Mouse (Mus musculus): ENCODE results near the gene Cryba4. TPM values are rescaled to one million over a fixed set of nuclear protein-coding genes. Genes with fewer than 3 reads are reported as not detected.

The Cryba4 gene
- total RNA-seq, 2 experiments from 2014 or later, result 0.59 to 0.95 TPM

DNA sequence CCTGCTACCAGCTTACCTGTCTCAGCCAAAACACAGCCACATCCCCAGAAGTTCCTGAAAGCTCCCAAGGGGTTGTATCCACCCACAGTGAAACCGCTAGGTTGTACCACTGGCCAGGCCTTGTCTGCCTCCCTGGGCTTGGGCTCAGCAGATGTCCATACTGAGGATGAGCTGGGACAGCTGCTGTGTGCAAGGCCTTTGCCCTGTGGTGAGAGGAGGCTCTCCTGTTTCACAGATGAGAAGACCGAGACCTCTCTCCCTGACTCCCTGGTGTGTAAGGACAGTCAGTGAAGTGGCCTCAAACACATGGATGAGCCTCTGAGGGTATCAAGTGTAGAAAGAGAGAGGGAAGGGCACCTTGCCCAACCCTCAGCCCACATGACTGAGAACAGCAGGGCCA lies 35.3 kb upstream of the Cryba4 start:
- intact Hi-C loops (cut with DNase I), result no loop called here

GRCm38 (mm10) chr5:112286984-112287641 lies 34.8 kb upstream of the Cryba4 start:
- no peak for DNase-seq (ENCODE audit: low spot score in 2 of 2)
- intact Hi-C loops (cut with DNase I), result no loop called here

More for the DNA sequence above, 35.3 kb upstream of the Cryba4 start:
- DNase-seq (ENCODE audit: low spot score in 2 of 2), result no peak

DNA sequence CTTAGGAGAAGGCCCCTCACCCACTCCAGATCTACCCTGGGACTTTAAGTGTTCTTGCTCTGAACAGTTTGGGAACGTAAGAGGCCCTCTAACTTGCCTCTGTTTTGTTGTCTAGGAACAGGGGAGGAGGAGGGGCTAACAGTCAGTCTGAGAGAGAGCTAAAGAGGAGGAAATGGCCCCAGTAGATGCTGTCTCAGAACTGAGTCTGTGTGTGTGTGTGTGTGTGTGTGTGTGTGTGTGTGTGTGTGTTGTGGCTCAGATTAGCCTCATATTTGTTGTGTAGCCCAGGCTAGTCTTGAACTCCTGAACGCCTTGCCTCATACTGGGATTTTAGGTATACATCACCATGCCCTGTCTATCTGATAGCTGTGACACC lies 34.3 kb upstream of the Cryba4 start:
- intact Hi-C loops (cut with DNase I), result no loop called here
- no peak for DNase-seq (ENCODE audit: low spot score in 2 of 2)

GRCm38 (mm10) chr5:112285548-112286085 lies 33.3 kb upstream of the Cryba4 start:
- no peak for DNase-seq (ENCODE audit: low spot score in 2 of 2)
- intact Hi-C loops (cut with DNase I), result no loop called here

GRCm38 (mm10) chr5:112284203-112284582 lies 31.9 kb upstream of the Cryba4 start:
- no peak for DNase-seq (ENCODE audit: low spot score in 2 of 2)
- intact Hi-C loops (cut with DNase I), result no loop called here

DNA sequence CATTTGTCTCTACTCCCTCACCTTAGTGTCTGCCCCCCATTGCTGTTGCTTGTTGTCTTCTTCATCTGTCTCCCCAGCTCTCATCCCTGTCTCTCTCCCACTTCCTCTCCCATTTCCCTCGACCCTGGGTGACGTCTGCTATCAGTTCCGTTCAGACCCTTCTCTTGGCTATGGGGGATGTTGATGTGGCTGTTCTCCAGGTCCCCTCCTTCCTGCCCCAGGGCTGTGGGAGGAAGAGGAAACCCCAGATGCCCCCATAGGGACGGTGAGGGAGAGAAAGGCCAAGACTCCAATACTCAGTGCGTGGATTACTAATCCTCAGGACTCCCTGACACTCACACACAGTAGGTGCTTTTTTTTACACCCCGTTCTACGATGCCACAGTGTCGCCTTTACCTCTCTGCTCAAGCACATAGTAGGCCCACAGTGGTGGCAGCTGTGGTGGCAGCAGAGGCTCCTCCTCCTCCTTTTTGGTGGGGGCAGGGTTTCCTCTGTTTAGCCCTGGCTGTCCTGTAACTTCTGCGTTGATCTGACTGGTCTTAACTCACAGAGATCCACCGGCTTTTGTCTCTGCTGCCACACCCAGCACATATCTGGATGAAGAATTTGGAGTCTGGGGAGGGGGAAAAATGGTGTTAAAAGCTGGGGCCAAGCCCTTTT lies 31.4 kb upstream of the Cryba4 start:
- DNase-seq (ENCODE audit: low spot score in 2 of 2), result no peak
- intact Hi-C loops (cut with DNase I), result no loop called here

GRCm38 (mm10) chr5:112282780-112283482 lies 30.6 kb upstream of the Cryba4 start:
- intact Hi-C loops (cut with DNase I), result no loop called here
- DNase-seq (ENCODE audit: low spot score in 2 of 2), result no peak

- DNase-seq (ENCODE audit: low spot score in 2 of 2), result no peak
- intact Hi-C loops (cut with DNase I), result no loop called here
Measured at GRCm38 (mm10) chr5:112282123-112282779, 29.9 kb upstream of the Cryba4 start.

DNA sequence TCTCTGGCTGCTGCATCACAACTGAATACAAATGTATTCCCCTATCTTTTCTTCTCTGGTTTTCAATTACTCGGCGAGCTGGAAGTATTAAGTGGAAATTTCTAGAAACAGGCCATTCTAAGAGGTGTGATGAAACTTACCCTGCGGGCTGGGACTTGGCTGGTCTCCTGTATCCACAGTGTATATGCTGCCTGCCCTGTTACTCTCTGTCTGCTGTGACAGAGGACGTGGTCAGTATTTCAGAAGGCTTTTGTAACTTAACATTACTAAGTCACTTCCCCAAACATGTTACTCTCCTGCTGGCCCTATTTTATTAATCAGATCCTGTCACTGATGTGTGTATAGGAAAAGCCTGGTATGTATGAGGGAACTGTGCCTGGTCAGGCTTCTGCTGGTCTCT lies 29.4 kb upstream of the Cryba4 start:
- intact Hi-C loops (cut with DNase I), result loop anchor here (2.0 kb wide), 1 partner anchor 41 kb away; no protein-coding TSS in a partner anchor
- DNase-seq (ENCODE audit: low spot score in 2 of 2), result no peak

- no peak for DNase-seq (ENCODE audit: low spot score in 2 of 2)
- intact Hi-C loops (cut with DNase I), result loop anchor here (2.0 kb wide), 1 partner anchor 40 kb away; no protein-coding TSS in a partner anchor
Measured at GRCm38 (mm10) chr5:112280863-112281660, 28.7 kb upstream of the Cryba4 start.

GRCm38 (mm10) chr5:112280151-112280550 lies 27.8 kb upstream of the Cryba4 start:
- intact Hi-C loops (cut with DNase I), result loop anchor here (2.0 kb wide), 1 partner anchor 39 kb away; no protein-coding TSS in a partner anchor
- no peak for DNase-seq (ENCODE audit: low spot score in 2 of 2)

DNA sequence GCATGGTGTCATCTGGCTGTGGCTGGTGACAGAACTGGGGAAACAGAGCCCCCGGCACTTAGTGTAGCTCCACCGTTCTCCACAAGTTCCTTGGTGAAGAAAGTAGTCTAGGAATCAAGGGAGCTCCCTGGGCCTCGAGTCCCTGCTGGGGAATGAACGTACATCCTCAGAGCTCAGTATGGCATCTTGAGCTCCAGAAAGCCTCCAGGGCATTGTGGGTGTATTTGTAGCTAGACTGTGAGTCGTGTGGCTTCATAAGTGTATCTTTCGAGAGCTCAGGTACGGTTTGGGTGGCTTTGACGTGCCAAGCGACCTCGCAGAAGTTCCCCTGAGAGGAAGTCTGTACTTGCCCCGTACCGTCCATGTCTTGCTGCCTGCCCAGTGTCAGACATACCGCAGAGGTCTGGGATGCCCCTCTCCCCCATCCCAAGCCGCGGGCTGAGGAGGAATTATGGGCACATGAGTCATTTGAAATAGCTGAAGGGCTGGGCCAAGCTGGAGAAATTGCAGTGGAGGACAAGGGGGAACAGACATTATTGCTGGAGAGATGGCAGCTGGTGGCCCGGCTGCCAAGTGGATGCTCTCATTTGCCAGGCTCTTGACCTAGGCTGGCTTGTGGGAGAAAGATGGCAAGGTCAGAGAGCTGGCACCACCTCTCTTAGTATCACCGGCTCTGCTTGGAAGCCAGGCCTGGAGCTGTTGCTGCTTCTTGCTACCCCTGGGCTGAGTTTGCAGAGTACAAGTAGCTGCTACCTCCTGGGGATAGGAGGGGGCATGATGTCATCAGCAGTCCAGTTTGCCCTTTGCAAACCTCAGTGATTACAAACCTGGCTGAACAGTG lies 27.1 kb upstream of the Cryba4 start:
- intact Hi-C loops (cut with DNase I), result loop anchor here (2.0 to 5.0 kb wide), 3 partner anchors 39 to 52 kb away; no protein-coding TSS in a partner anchor

DNA sequence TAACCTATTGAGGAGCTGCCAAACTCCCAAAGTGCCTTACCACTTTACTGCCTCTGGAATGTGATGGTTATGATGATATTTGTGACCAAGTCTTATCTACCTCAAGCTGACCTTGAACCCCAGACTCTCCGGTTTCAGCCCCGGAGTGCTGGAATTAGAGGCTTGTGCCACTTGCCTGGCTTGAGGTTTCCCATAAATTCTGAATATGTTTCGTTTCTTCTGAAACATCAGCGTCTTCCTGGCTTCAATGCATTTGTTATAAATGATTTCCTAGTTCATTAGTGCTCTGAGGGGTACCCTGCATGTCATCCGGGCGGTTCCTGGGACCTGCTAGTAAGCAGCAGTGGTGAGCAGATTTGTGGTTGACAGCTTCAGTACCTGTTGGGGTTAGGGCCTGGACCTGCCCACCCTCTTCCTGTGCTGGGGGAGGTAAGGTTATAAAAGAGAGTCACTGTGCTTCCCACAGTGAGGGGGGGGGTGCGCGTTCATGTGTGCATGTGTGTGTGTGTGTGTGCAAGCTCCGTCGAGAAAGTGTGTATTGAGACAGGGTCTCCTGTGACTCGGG lies 25.7 kb upstream of the Cryba4 start:
- no peak for DNase-seq (ENCODE audit: low spot score in 2 of 2)
- intact Hi-C loops (cut with DNase I), result loop anchor here (5.0 kb wide), 2 partner anchors 44 to 51 kb away; no protein-coding TSS in a partner anchor

More for the DNA sequence above, 27.1 kb upstream of the Cryba4 start:
- DNase-seq (ENCODE audit: low spot score in 2 of 2), result no peak

DNA sequence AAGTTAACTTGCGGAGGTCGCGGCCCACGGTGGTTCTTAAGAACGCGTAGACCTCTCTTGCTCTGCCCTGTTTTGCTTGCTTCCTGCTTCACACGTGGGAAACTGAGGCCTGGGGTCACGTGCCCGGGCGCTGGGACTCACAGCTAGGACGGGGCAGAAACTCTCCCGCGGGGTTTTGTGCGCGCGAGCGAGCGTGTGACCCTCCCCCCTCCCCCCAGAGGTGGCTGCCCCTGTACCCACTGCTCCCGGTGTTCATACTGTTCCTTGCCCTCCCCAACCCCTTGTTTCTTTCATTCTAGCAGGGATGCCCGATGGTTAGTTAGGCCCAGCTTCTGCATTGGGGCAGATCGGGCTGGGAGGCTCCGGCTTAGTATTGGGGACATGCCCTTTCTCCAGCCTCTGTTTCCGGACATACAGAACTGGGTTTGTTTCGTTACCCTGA lies 24.6 kb upstream of the Cryba4 start:
- intact Hi-C loops (cut with DNase I), result loop anchor here (5.0 kb wide), 2 partner anchors 45 to 50 kb away; no protein-coding TSS in a partner anchor
- no peak for DNase-seq (ENCODE audit: low spot score in 2 of 2)

DNA sequence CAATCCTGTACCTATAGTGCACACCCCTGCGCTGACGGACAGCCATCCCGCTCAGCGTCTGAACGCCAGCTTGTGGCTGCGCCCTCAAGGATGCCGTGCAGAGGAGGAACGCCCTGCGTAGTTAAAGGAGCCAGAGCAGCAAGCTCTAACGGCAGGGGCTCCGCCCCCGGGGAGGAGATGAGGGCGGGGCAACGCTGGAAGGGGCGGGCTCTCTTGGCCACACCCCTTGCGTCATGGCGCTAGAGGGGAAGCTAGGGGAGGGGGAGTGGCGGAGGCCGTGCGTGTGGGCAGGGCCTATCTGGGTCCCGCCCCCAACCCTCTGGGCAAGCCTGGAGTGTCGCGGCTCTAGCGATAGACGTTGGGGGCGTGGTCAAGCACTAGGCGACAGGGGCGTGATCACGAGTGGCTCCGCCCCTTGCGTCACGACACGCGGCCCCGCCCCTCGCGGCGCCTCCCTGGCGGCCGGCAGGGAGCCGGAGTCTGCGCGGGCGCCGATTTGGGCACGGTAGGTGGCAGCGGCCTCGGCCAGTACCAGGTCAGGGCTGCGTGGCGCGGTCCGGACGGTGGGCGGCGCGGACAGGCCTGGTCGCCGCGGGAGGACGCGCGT lies 24.1 kb upstream of the Cryba4 start, which contains the start of gene Tpst2:
Gene Tpst2 (plus strand): TSS at position 425 of the 607 bp plus-strand sequence.
- intact Hi-C loops (cut with DNase I), result loop anchor here (5.0 kb wide), 2 partner anchors 46 to 49 kb away; no protein-coding TSS in a partner anchor
- peak; percentile 100 for DNase-seq (ENCODE audit: low spot score in 2 of 2)

GRCm38 (mm10) chr5:112275021-112275804 lies 22.9 kb upstream of the Cryba4 start:
- no peak for DNase-seq (ENCODE audit: low spot score in 2 of 2)

More at GRCm38 (mm10) chr5:112275021-112275804, 22.9 kb upstream of the Cryba4 start:
- intact Hi-C loops (cut with DNase I), result loop anchor here (5.0 kb wide), 2 partner anchors 47 to 48 kb away; no protein-coding TSS in a partner anchor

All from left cerebral cortex, postnatal 36 days (tissue).